Mouse (Mus musculus) Patski (cell line): ENCODE results near the gene Itpk1. TPM values are rescaled to one million over a fixed set of nuclear protein-coding genes. Genes with fewer than 3 reads are reported as not detected.

ENCODE experiments used
- ATAC-seq: fragments of 100-300 bp; one replicate; pipeline ENCODE4 v1.8.0; 2021
- CTCF ChIA-PET: fragments of 350-600 bp; sonication (Branson Sonifier 250); formaldehyde crosslinking; loops from one replicate; lab custom pipeline; 2022; ENCODE audit warnings: inconsistent platforms; lab: Charles Lee
- POLR2A ChIA-PET: fragments of 350-600 bp; sonication (Branson Sonifier 250); formaldehyde crosslinking; loops from one replicate; lab custom pipeline; 2022; ENCODE audit warnings: antibody characterized with exemption, inconsistent platforms; lab: Charles Lee
- DNase-seq: peaks from one replicate; pipeline ENCODE4 v3.0.0-alpha.2; 2011; ENCODE audit warnings: low read depth, low spot score
- H3K27me3 ChIP-seq: fragments of 371-371 bp; one replicate; pipeline ENCODE4 v1.5.1; 2021
- CTCF ChIP-seq: fragments of 100-300 bp; IDR thresholded peaks from one replicate; pipeline ENCODE4 v1.5.1; 2021
- in situ Hi-C: fragments of 300-500 bp; cut with MboI; formaldehyde crosslinking; loops from 3 replicates; pipeline ENCODE4 v1.11.1; 2018; ENCODE audit warnings: low pct_unique_long_range_greater_than_20kb, mixed read lengths
- polyA plus RNA-seq: library from polyadenylated mRNA; unstranded; gene quantifications from one replicate; pipeline ENCODE4 v1.2.3, GENCODE M21; 2021

Itpk1 gene
- polyA plus RNA-seq, 1 experiment from 2014 or later = 22.9 TPM

GRCm38 (mm10) chr12:102570734-102571133, 134.0 kb downstream of the Itpk1 start:
- in situ Hi-C loops = loop anchor here (5.0 kb wide), 1 partner anchor 43 kb away; no protein-coding TSS in a partner anchor
- no peaks in the 10 kb centered on the region for H3K27me3 ChIP-seq
- DNase-seq = no peak
- no peak for TF ChIP-seq CTCF
- ChIA-PET CTCF (interaction anchor here (1.3 to 1.4 kb wide), 3 partner anchors 35 to 137 kb away, joined by 3 to 4 read pairs (median 3); no protein-coding TSS in a partner anchor), POLR2A (no interaction called here)
- ATAC-seq = peak; percentile 76

GRCm38 (mm10) chr12:102570111-102570510, 134.6 kb downstream of the Itpk1 start:
- H3K27me3 ChIP-seq = no peaks in the 10 kb centered on the region
- ATAC-seq = no peak
- POLR2A ChIA-PET = no interaction called here
- no peak for TF ChIP-seq CTCF
- CTCF ChIA-PET = interaction anchor here (1.3 to 1.4 kb wide), 2 partner anchors 34 to 40 kb away, joined by 3 read pairs; no protein-coding TSS in a partner anchor
- DNase-seq = no peak
- in situ Hi-C loops = loop anchor here (5.0 kb wide), 1 partner anchor 43 kb away; no protein-coding TSS in a partner anchor

GRCm38 (mm10) chr12:102568219-102568618, 136.5 kb downstream of the Itpk1 start:
- CTCF ChIA-PET = interaction anchor here (2.0 kb wide), 1 partner anchor 9 kb away, joined by 5 read pairs; no protein-coding TSS in a partner anchor
- H3K27me3 ChIP-seq = no peaks in the 10 kb centered on the region
- DNase-seq (no peak), ATAC-seq (no peak)
- no peak for TF ChIP-seq CTCF
- POLR2A ChIA-PET = no interaction called here
- in situ Hi-C loops = no loop called here

GRCm38 (mm10) chr12:102566951-102567350, 137.8 kb downstream of the Itpk1 start:
- ATAC-seq = no peak
- DNase-seq = no peak
- CTCF ChIA-PET = interaction anchor here (1.1 to 2.0 kb wide), 2 partner anchors 8 to 13 kb away, joined by 3 to 5 read pairs; no protein-coding TSS in a partner anchor
- POLR2A ChIA-PET = no interaction called here
- in situ Hi-C loops = no loop called here
- TF ChIP-seq CTCF = no peak
- no peaks in the 10 kb centered on the region for H3K27me3 ChIP-seq

GRCm38 (mm10) chr12:102565086-102565485, 139.6 kb downstream of the Itpk1 start:
- DNase-seq (no peak), ATAC-seq (no peak)
- no peak for TF ChIP-seq CTCF
- H3K27me3 ChIP-seq = no peaks in the 10 kb centered on the region
- CTCF ChIA-PET = no interaction called here
- POLR2A ChIA-PET = no interaction called here
- in situ Hi-C loops = no loop called here

GRCm38 (mm10) chr12:102557372-102557771, 147.4 kb downstream of the Itpk1 start:
- CTCF ChIA-PET = no interaction called here
- DNase-seq = no peak
- in situ Hi-C loops = no loop called here
- TF ChIP-seq CTCF = no peak
- POLR2A ChIA-PET = no interaction called here
- no peak for ATAC-seq
- peaks cover 44% of the 10 kb centered on the region for H3K27me3 ChIP-seq

- in situ Hi-C loops = no loop called here
- ChIA-PET POLR2A (no interaction called here), CTCF (no interaction called here)
- peaks cover 44% of the 10 kb centered on the region for H3K27me3 ChIP-seq
- TF ChIP-seq CTCF = no peak
- DNase-seq = no peak
- no peak for ATAC-seq
These were observed 148.9 kb downstream of the Itpk1 start for GRCm38 (mm10) chr12:102555850-102556249.

- DNase-seq (no peak), ATAC-seq (peak; percentile 40)
- TF ChIP-seq CTCF = no peak
- in situ Hi-C loops = no loop called here
- H3K27me3 ChIP-seq = peaks cover 44% of the 10 kb centered on the region
- CTCF ChIA-PET = no interaction called here
- POLR2A ChIA-PET = no interaction called here
These were observed 149.8 kb downstream of the Itpk1 start, which contains the start of gene Chga for GRCm38 (mm10) chr12:102554721-102555516. Gene Chga (plus strand): TSS chr12:102554969.

- no peak for DNase-seq
- ChIA-PET CTCF (no interaction called here), POLR2A (no interaction called here)
- H3K27me3 ChIP-seq = peaks cover 37% of the 10 kb centered on the region
- in situ Hi-C loops = no loop called here
- no peak for ATAC-seq
- TF ChIP-seq CTCF = no peak
These were observed 150.9 kb downstream of the Itpk1 start for GRCm38 (mm10) chr12:102553705-102554275.

GRCm38 (mm10) chr12:102552001-102552400, 152.7 kb downstream of the Itpk1 start:
- ChIA-PET CTCF (no interaction called here), POLR2A (no interaction called here)
- ATAC-seq = no peak
- peaks cover 24% of the 10 kb centered on the region for H3K27me3 ChIP-seq
- TF ChIP-seq CTCF = no peak
- in situ Hi-C loops = no loop called here
- no peak for DNase-seq

GRCm38 (mm10) chr12:102551186-102551585, 153.5 kb downstream of the Itpk1 start:
- no peak for DNase-seq
- no peak for ATAC-seq
- POLR2A ChIA-PET = no interaction called here
- H3K27me3 ChIP-seq = peaks cover 23% of the 10 kb centered on the region
- in situ Hi-C loops = no loop called here
- TF ChIP-seq CTCF = no peak
- CTCF ChIA-PET = no interaction called here
